In genomic region chr12:110188641-110189328, GRCm38 (mm10) we compare ENCODE assay signal across 11 mouse cellular contexts.
DNase-seq lines count a peak whose midpoint lies in the region; ATAC-seq and TF ChIP-seq lines count a peak whose summit lies in the region.
"Had no signal": no experiment of that assay in that cellular context is flagged by ENCODE, and none has a peak within 500 bp of the region (broad histone marks: within the 10 kb centered on the region; RNA-seq: fewer than 3 reads in every experiment).

No protein-coding gene starts in this region.

- peak overlapping the region; percentile 72 for H3K9ac ChIP-seq in forebrain, embryonic 11.5 days (ENCODE audit: low read length)
- no peak overlapping the region for H3K9ac ChIP-seq in limb, embryonic 11.5 days (ENCODE audit: low read length)

- ATAC-seq in forebrain, embryonic 11.5 days (replicated peaks; ENCODE audit: low FRiP score) = 0 out of 2 replicates have a peak, but pooled peaks have one; percentile 1
- no peak for ATAC-seq in limb, embryonic 11.5 days (ENCODE audit: insufficient number of reproducible peaks, low FRiP score, low TSS enrichment, low read depth)

- H3K27ac ChIP-seq in kidney, adult 2 months (ENCODE audit: insufficient read depth, low read depth, low read length) = no peak overlapping the region
- peak overlapping the region; percentile 93 for H3K27ac ChIP-seq in forebrain, embryonic 11.5 days (ENCODE audit: low read depth, low read length)
- no peak overlapping the region for H3K27ac ChIP-seq in limb, embryonic 11.5 days (replicated peaks; ENCODE audit: low read depth, low read length)
- H3K27ac ChIP-seq: heart, adult 2 months had no signal

- no peak for TF ChIP-seq POLR2A in kidney, adult 2 months (IDR thresholded peaks at IDR 0.05; ENCODE audit: low read depth, low read length)

- H3K36me3 ChIP-seq in kidney, adult 2 months (ENCODE audit: control insufficient read depth, insufficient read depth, low read length) = no peaks in the 10 kb centered on the region
- H3K36me3 ChIP-seq in forebrain, embryonic 11.5 days (ENCODE audit: control insufficient read depth, insufficient read depth, low read length) = no peaks in the 10 kb centered on the region
- no peaks in the 10 kb centered on the region for H3K36me3 ChIP-seq in limb, embryonic 11.5 days (ENCODE audit: control insufficient read depth, insufficient read depth, low read length)

- TF ChIP-seq CTCF in kidney, adult 2 months (conservative IDR thresholded peaks at IDR 0.05; ENCODE audit: insufficient read depth, insufficient read length, low read depth, low read length) = no peak

- 8% methylated on average over 39 of the region's 39 CpGs for WGBS in kidney, adult 2 months
- WGBS in forebrain, embryonic 11.5 days = under 1% methylated on average over 39 of the region's 39 CpGs
- WGBS in limb, embryonic 11.5 days = 1% methylated on average over 39 of the region's 39 CpGs

- no peaks in the 10 kb centered on the region for H3K9me3 ChIP-seq in forebrain, embryonic 11.5 days (ENCODE audit: control insufficient read depth, low read length)
- no peaks in the 10 kb centered on the region for H3K9me3 ChIP-seq in limb, embryonic 11.5 days (ENCODE audit: control insufficient read depth, low read length)

- peak; percentile 22 for DNase-seq in kidney, adult 2 months
- DNase-seq in kidney, postnatal 14 days = no peak
- DNase-seq in forebrain, embryonic 11.5 days (ENCODE audit: low spot score) = peak; percentile 72
- peak; percentile 61 for DNase-seq in limb, embryonic 11.5 days (ENCODE audit: low spot score)
- peak; percentile 70 for DNase-seq in retina, embryonic 14.5 days (ENCODE audit: low spot score)
- no peak for DNase-seq in left cerebral cortex, adult 18-20 months (ENCODE audit: low spot score in 2 of 2)
- no peak for DNase-seq in thymus, postnatal 25 days
- no peak for DNase-seq in lung, postnatal 4 days
- DNase-seq: heart, adult 2 months; thymus, adult 18-20 months had no signal

- no peak overlapping the region for H3K4me3 ChIP-seq in kidney, adult 2 months (ENCODE audit: insufficient read depth, low read depth, low read length)
- H3K4me3 ChIP-seq in forebrain, embryonic 11.5 days (ENCODE audit: low read depth, low read length) = peak overlapping the region; percentile 42
- peak overlapping the region; percentile 25 for H3K4me3 ChIP-seq in limb, embryonic 11.5 days (ENCODE audit: low read depth, low read length)
- H3K4me3 ChIP-seq: heart, adult 2 months had no signal

- no peaks in the 10 kb centered on the region for H3K4me1 ChIP-seq in kidney, adult 2 months (ENCODE audit: control insufficient read depth, insufficient read depth, low read length)
- peaks cover 28% of the 10 kb centered on the region; the same call in 1 of the 2 replicates for H3K4me1 ChIP-seq in forebrain, embryonic 11.5 days (replicated peaks; ENCODE audit: control insufficient read depth, insufficient read depth, low read length)
- H3K4me1 ChIP-seq in limb, embryonic 11.5 days (ENCODE audit: control insufficient read depth, insufficient read depth, low read length) = peaks cover 17% of the 10 kb centered on the region

- peak overlapping the region; percentile 56 for H3K4me2 ChIP-seq in forebrain, embryonic 11.5 days (ENCODE audit: low read depth, low read length, severe bottlenecking)
- H3K4me2 ChIP-seq in limb, embryonic 11.5 days (ENCODE audit: low read depth, severe bottlenecking) = peak overlapping the region; percentile 45

- H3K27me3 ChIP-seq in kidney, adult 2 months (replicated peaks; ENCODE audit: control insufficient read depth, insufficient read depth, low read length) = peaks cover 3% of the 10 kb centered on the region
- H3K27me3 ChIP-seq in forebrain, embryonic 11.5 days (ENCODE audit: control insufficient read depth, insufficient read depth, low read length) = peaks cover 37% of the 10 kb centered on the region
- H3K27me3 ChIP-seq in limb, embryonic 11.5 days (ENCODE audit: control insufficient read depth, insufficient read depth, low read length) = peaks cover 75% of the 10 kb centered on the region
- H3K27me3 ChIP-seq: CH12.LX had no signal

Comparison
In these comparisons a context has a peak if more than half of its experiments do, and no peak if none do; other contexts are left out.
1. DNase-seq: peak in kidney, adult 2 months (single experiment), forebrain, embryonic 11.5 days (single experiment), limb, embryonic 11.5 days (single experiment) and retina, embryonic 14.5 days (single experiment); none in kidney, postnatal 14 days (single experiment), left cerebral cortex, adult 18-20 months (0 of 2), thymus, postnatal 25 days (single experiment) and lung, postnatal 4 days (0 of 2).